Mouse (Mus musculus): ENCODE measurements around the gene Spaca1. TPM values are rescaled to one million over a fixed set of nuclear protein-coding genes. Genes with fewer than 3 reads are reported as not detected.
A peak's percentile ranks its signal among the peaks of the same experiment; 100 is the strongest.

Gene Spaca1
- polyA plus RNA-seq, 1 experiment from 2014 or later, result 2.5 TPM

GRCm38 (mm10) chr4:33992687-33993086 is 57.3 kb downstream of the Spaca1 start:
- Histone ChIP-seq H3K4me2 (ENCODE audit: low read depth, low read length) (no peak overlapping the region), H3K36me3 (replicated peaks; ENCODE audit: control insufficient read depth, insufficient read depth, low read depth, low read length) (no peaks in the 10 kb centered on the region), H3K4me3 (ENCODE audit: low read depth, low read length) (no peak overlapping the region), H3K27ac (replicated peaks; ENCODE audit: low read depth, low read length) (no peak overlapping the region), H3K4me1 (ENCODE audit: control insufficient read depth, insufficient read depth, low read length) (no peaks in the 10 kb centered on the region), H3K9me3 (replicated peaks; ENCODE audit: control insufficient read depth, low read length) (no peaks in the 10 kb centered on the region), H3K27me3 (ENCODE audit: control insufficient read depth, insufficient read depth, low read length) (no peaks in the 10 kb centered on the region), H3K9ac (replicated peaks; ENCODE audit: low read length) (no peak overlapping the region)
- DNase-seq (ENCODE audit: low spot score) (peak; percentile 11), ATAC-seq (replicated peaks; ENCODE audit: insufficient number of reproducible peaks, low FRiP score, low TSS enrichment, low read depth) (no peak)
- WGBS, result 41% methylated on average over 3 of the region's 3 CpGs

- WGBS, result 80% methylated on average over 5 of the region's 5 CpGs
- Histone ChIP-seq H3K9me3 (replicated peaks; ENCODE audit: control insufficient read depth, low read length) (no peaks in the 10 kb centered on the region), H3K27me3 (ENCODE audit: control insufficient read depth, insufficient read depth, low read length) (no peaks in the 10 kb centered on the region)
Observed at GRCm38 (mm10) chr4:33988466-33989089, 61.4 kb downstream of the Spaca1 start.

More at GRCm38 (mm10) chr4:33988466-33989089, 61.4 kb downstream of the Spaca1 start:
- DNase-seq (ENCODE audit: low spot score) (no peak), ATAC-seq (replicated peaks; ENCODE audit: insufficient number of reproducible peaks, low FRiP score, low TSS enrichment, low read depth) (no peak)
- Histone ChIP-seq H3K4me3 (ENCODE audit: low read depth, low read length) (no peak overlapping the region), H3K4me1 (ENCODE audit: control insufficient read depth, insufficient read depth, low read length) (no peaks in the 10 kb centered on the region), H3K9ac (replicated peaks; ENCODE audit: low read length) (no peak overlapping the region), H3K36me3 (replicated peaks; ENCODE audit: control insufficient read depth, insufficient read depth, low read depth, low read length) (no peaks in the 10 kb centered on the region), H3K4me2 (ENCODE audit: low read depth, low read length) (no peak overlapping the region), H3K27ac (replicated peaks; ENCODE audit: low read depth, low read length) (no peak overlapping the region)

Other genes with a start within 250 kb of the Spaca1 start
- gene Cnr1, start 125.6 kb downstream of the Spaca1 start, polyA plus RNA-seq (2014; fragmentation: Nextera tagmentation; extraction: Ambion mirVana), result 6.6 and 6.8 TPM in 2 replicates